Mouse (Mus musculus) naive thymus-derived CD4-positive, alpha-beta T cell, adult 5 months (primary cell): ENCODE measurements around the gene Eme1. TPM values are rescaled to one million over a fixed set of nuclear protein-coding genes. Genes with fewer than 3 reads are reported as not detected.

Experiments
- polyA plus RNA-seq: library from polyadenylated mRNA; unstranded; fragments of 100-300 nt; shearing (Covaris generic); gene quantifications from one replicate; pipeline ENCODE4 v1.2.1, GENCODE M21; 2017

The Eme1 gene
- 0.40 TPM for polyA plus RNA-seq

DNA sequence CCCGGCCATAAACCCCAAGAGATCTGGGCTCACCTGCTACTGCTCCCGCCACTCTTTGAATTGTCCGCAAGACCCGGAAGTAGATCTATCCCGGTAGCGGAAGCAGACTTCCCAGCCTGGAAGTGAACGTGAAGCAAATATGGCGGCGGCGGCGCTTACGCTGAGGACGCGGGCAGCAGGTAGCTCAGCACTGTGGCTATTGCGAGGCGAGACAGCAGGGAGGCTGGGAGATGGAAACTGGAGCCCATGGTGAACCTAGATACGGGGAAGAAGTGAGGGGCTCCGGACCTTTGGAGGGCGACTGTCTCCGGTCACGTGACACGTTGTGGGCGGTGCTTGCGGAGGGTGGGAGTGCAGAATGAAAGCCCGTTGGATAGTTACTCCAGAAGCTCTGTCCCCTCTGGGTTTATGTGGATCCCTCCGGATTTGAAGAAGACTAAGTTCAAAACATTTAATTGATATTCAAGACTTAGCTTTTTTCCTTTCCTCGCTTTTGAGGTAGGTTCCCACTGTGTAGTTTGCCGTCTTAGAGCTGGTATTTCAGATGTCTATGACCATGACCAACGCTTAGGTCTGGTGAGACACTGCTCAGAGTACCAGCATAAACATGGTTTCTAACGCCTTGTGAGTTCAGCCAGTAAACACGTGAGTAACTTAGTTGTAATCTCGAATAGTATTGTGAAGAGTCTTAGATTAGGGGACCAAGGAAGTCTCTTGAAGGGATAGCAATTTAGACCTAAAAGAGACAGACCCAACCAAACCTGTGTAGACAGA is at the start of gene Eme1, which contains the start of gene Mrpl27:
Eme1 (minus strand) TSS at position 302 of the 774 bp plus-strand sequence.
Mrpl27 (plus strand) TSS at position 105 of the 774 bp plus-strand sequence.

DNA sequence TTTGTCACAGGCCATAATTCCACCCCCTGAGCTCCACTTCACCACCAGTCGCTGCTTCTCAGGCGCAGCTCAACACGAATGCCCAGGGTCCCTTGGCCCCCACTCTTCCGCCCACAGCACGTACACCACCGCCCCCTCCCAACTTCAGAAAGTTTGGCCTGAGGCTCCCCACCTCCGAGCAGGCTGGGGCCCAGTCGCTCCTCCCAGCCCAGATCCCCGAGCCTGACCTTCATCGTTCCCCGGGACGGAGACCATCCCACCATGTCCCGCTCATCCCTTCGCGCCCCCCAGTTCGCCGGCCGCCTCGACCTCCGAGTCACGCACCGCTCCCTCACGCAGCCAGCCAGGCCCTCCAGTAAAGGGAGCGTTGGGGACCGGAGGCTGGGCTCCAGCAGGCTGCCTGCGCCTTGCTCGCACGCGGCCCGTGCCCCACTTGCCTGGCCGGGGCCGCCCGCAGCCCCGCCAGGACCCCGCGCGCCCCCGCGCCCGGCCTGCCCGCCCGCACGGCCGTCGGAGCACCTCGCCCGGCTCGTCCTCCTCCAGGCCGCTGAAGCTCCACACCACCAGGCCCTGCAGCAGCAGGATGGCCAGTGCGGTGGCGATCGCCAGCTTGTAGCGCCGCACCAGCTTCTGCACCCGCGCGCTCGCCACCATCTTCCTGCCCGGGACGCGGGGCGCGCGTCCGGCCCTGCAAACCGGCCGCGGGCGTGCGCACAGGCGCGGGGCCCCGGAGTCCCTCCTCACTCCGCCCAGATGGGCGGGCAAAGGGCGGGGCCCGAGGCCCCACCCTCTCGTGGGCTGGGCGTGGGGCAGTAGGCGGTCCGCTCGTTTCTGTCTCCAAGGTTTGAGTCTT is 23.2 kb upstream of the Eme1 start, which contains the start of gene Xylt2:
Xylt2 (minus strand) TSS at position 762 of the 853 bp plus-strand sequence.

DNA sequence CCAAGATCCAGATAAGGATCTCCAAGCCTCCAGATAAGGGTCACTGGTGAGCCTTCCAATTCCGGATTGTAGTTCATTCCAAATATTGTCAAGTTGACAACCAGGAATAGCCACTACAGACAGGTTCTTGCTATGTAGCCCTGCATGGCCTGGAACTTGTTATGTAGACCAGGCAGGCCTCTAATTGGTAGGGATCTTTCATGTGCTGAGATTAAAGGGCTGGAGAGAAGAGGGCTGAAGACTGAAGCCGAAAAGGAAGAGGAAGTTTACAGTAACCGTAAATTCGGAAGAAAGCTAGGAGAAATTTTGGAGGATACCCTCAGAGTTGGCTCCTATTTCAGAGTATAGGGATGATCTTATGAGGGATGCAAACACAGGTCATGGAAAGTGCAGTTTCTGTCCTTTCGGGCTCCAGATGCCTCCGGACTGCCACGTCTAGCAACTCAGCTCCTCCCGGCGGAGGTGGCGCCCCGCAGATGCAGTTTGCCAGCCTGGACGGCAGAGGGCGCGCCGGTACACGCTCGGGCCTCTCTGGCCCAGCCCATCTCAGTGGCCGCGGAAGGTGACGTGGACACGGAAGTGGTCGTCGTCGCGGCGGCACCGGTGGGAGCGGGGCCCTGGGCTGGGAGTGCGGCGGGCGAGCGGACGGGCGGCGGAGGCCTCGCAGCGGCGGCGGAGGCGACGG is 24.4 kb downstream of the Eme1 start, which contains the start of gene Lrrc59:
Lrrc59 (plus strand) TSS at position 569 of the 685 bp plus-strand sequence.

DNA sequence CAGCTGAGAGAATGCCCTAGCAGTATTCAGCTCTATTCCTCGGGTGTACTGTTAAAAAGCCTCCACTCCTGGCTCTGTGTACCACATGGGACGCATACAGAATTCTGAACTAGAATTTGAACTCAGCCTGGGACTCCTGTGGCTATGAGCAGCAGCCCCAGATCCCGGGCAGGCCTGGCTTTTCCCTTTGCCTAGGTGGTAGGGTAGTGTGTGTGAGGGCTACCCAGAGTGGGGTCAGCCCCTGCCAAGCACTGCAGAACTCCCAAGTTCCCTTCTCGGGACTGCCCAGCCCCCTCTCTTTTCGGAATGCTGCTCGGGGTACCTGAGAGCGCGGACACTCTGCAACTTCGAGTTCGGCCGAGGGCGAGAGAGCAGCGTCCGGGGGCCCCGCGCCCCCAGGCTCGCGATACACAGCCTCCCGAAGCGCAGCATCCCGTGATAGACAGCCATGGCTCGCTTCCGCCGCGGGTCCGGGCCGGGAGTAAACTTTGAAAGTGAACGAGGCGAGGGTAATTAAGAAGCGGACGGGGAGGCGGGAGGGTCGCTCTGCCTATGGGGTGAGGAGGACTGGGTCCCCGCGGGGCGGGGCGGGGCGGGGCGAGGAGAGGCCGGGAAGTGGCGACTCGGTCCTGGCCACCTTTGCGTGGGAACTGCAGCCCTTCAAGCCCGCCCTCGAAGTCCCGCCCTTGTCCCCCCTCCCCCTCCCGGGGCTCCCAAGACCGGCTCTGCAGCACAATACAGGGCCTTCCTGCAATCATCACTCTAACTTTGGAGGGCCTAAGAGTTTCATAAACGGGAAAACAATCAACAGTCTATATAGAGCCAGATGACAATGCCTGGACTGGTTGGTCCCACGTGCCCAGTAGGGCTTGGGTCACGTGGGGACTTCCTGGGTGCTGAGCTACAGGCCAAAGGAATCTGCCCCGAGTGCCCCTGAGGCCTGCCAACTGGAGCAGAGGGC is 52.2 kb downstream of the Eme1 start, which contains the start of gene Acsf2:
Acsf2 (minus strand) TSS at position 551 of the 961 bp plus-strand sequence.

Other genes starting within 250 kb of the Eme1 start
- gene Cacna1g, start 179.8 kb downstream of the Eme1 start, polyA plus RNA-seq = 0.04 TPM
- not detected for gene Spata20, start 167.8 kb downstream of the Eme1 start, polyA plus RNA-seq
- not detected for gene Epn3, start 154.0 kb downstream of the Eme1 start, polyA plus RNA-seq
- not detected for gene Mycbpap, start 132.2 kb downstream of the Eme1 start, polyA plus RNA-seq
- gene Rsad1, start 104.7 kb downstream of the Eme1 start, polyA plus RNA-seq = 2.2 TPM
- gene Chad, start 88.9 kb downstream of the Eme1 start, polyA plus RNA-seq = not detected
- gene Acsf2, start 52.1 kb downstream of the Eme1 start, polyA plus RNA-seq = 6.8 TPM
- 66.0 TPM for gene Lrrc59, start 24.2 kb downstream of the Eme1 start, polyA plus RNA-seq
- 21.9 TPM for gene Mrpl27, start 197 bp downstream of the Eme1 start, polyA plus RNA-seq
- gene Xylt2, start 23.6 kb upstream of the Eme1 start, polyA plus RNA-seq = 54.8 TPM
- gene Gm11541, start 50.5 kb upstream of the Eme1 start, polyA plus RNA-seq = not detected
- gene Cdc34b, start 87.8 kb upstream of the Eme1 start, polyA plus RNA-seq = not detected
- gene Tmem92, start 128.7 kb upstream of the Eme1 start, polyA plus RNA-seq = not detected